13 mouse cellular contexts compared by ENCODE assay signal in genomic region chr5:104344526-104345240, GRCm38 (mm10). TPM values are rescaled to one million over a fixed set of nuclear protein-coding genes. Genes with fewer than 3 reads are reported as not detected.
DNase-seq lines count a peak whose midpoint lies in the region; ATAC-seq and TF ChIP-seq lines count a peak whose summit lies in the region.
"Had no signal": no experiment of that assay in that cellular context is flagged by ENCODE, and none has a peak within 500 bp of the region (broad histone marks: within the 10 kb centered on the region; RNA-seq: fewer than 3 reads in every experiment).

No protein-coding gene starts in this region.

- no peak overlapping the region for H3K27ac ChIP-seq in liver, embryonic 14.5 days
- no peak overlapping the region for H3K27ac ChIP-seq in liver, embryonic 12.5 days
- peak overlapping the region; percentile 7; the same call in 1 of the 2 replicates for H3K27ac ChIP-seq in macrophage

- H3K36me3 ChIP-seq in liver, embryonic 14.5 days (replicated peaks; ENCODE audit: control insufficient read depth, insufficient read depth, low read depth): no peaks in the 10 kb centered on the region
- H3K36me3 ChIP-seq in liver, embryonic 12.5 days: no peaks in the 10 kb centered on the region
- no peaks in the 10 kb centered on the region for H3K36me3 ChIP-seq in macrophage (ENCODE audit: inconsistent target)

- no peak for TF ChIP-seq EP300 in liver, embryonic 14.5 days (IDR thresholded peaks at IDR 0.05; ENCODE audit: low read depth)

- TF ChIP-seq CTCF in liver, embryonic 14.5 days (IDR thresholded peaks at IDR 0.05; ENCODE audit: low read depth): peak; percentile 19; the same call in 1 of the 2 replicates

- intact Hi-C loops in left cerebral cortex, postnatal 36 days (cut with DNase I): loop anchor here (5.0 kb wide), 2 partner anchors 88 to 103 kb away; no protein-coding TSS in a partner anchor

- H3K79me2 ChIP-seq in macrophage (ENCODE audit: inconsistent target): no peaks in the 10 kb centered on the region

- no peak overlapping the region for H3K9ac ChIP-seq in liver, embryonic 14.5 days (replicated peaks)
- H3K9ac ChIP-seq in liver, embryonic 12.5 days: no peak overlapping the region

- no peaks in the 10 kb centered on the region for H3K27me3 ChIP-seq in liver, embryonic 14.5 days (ENCODE audit: control insufficient read depth, insufficient read depth, low read length)
- H3K27me3 ChIP-seq in liver, embryonic 12.5 days (replicated peaks): no peaks in the 10 kb centered on the region

- no peak overlapping the region for H3K4me2 ChIP-seq in liver, embryonic 14.5 days (ENCODE audit: low read depth)
- H3K4me2 ChIP-seq in liver, embryonic 12.5 days: no peak overlapping the region

- no peak overlapping the region for H3K4me3 ChIP-seq in liver, embryonic 14.5 days (ENCODE audit: insufficient read depth in 1 of 2, low read depth in 2 of 2, low read length in 2 of 2)
- H3K4me3 ChIP-seq in liver, embryonic 12.5 days: no peak overlapping the region
- no peak overlapping the region for H3K4me3 ChIP-seq in macrophage (ENCODE audit: inconsistent target)

- DNase-seq in adrenal gland, adult (ENCODE audit: inconsistent age in 2 of 2, low spot score in 1 of 2): peak; percentile 26 to 50
- no peak for DNase-seq in adrenal gland, adult 18-20 months (ENCODE audit: low spot score in 2 of 2)
- no peak for DNase-seq in liver, embryonic 14.5 days (ENCODE audit: low read depth in 3 of 3, low spot score in 3 of 3)
- peak; percentile 39 for DNase-seq in brain, adult 2 months (ENCODE audit: low read depth, low spot score)
- no peak for DNase-seq in left cerebral cortex, postnatal 36 days (ENCODE audit: low spot score in 2 of 2)
- DNase-seq in gastrocnemius, postnatal 10 days: no peak
- DNase-seq: cerebellum, adult 8-10 months; spleen, adult 18-20 months had no signal

- H3K4me1 ChIP-seq in liver, embryonic 14.5 days (replicated peaks; ENCODE audit: control insufficient read depth in 2 of 2, insufficient read depth in 2 of 2, low read length in 1 of 2): no peaks in the 10 kb centered on the region
- no peaks in the 10 kb centered on the region for H3K4me1 ChIP-seq in liver, embryonic 12.5 days

- H3K9me3 ChIP-seq in liver, embryonic 14.5 days (ENCODE audit: control insufficient read depth, low read length): no peaks in the 10 kb centered on the region
- no peaks in the 10 kb centered on the region for H3K9me3 ChIP-seq in liver, embryonic 12.5 days (replicated peaks)

- ATAC-seq in liver, embryonic 14.5 days (ENCODE audit: insufficient read depth): no peak
- no peak for ATAC-seq in liver, embryonic 12.5 days
- ATAC-seq: inflammation-experienced regulatory T-cells, adult 6 months had no signal

- 54% methylated on average over 9 of the region's 9 CpGs for WGBS in liver, embryonic 14.5 days (ENCODE audit: insufficient replicate concordance)
- 52% methylated on average over 9 of the region's 9 CpGs for WGBS in liver, embryonic 12.5 days (ENCODE audit: insufficient replicate concordance)
- WGBS in macrophage (ENCODE audit: missing documents): 68% methylated on average over 9 of the region's 9 CpGs

RNA-seq across cellular contexts. Expression of gene Mepe, which starts 19.6 kb away (rescaled TPM):
- total RNA-seq in adrenal gland, adult 18-20 months (2021): not detected
- polyA plus RNA-seq in liver, embryonic 14.5 days (2012; rRNA removed): not detected in 2 replicates
- not detected in 2 replicates for polyA plus RNA-seq in liver, embryonic 14.5 days (2014; fragmentation: Nextera tagmentation; extraction: Ambion mirVana)
- polyA plus RNA-seq in liver, embryonic 12.5 days (2016; fragmentation: Nextera tagmentation; extraction: Ambion mirVana): not detected in 2 replicates
- not detected for total RNA-seq in macrophage (2018; cell fraction: chromatin; rRNA removed)
- total RNA-seq in macrophage (2018; cell fraction: cytosol; rRNA removed): not detected
- total RNA-seq in macrophage (2018; cell fraction: nucleus; rRNA removed): not detected
- polyA plus RNA-seq in macrophage (2018): not detected in 3 replicates
- total RNA-seq in left cerebral cortex, postnatal 36 days (2021): not detected
- total RNA-seq in gastrocnemius, postnatal 10 days (2021): under 1 TPM in 1 of 2 experiments, not detected in 1; 0.45 TPM
- total RNA-seq: gastrocnemius, adult 18-20 months had no signal
- polyA plus RNA-seq: inflammation-experienced regulatory T-cells, adult 6 months; lung, embryonic 16.5 days had no signal

RNA-seq across cellular contexts. Expression of gene Ibsp, which starts 45.7 kb away (rescaled TPM):
- under 1 TPM in 1 of 2 experiments, not detected in 1; 0.43 TPM for total RNA-seq in adrenal gland, adult 18-20 months (2021)
- polyA plus RNA-seq in liver, embryonic 14.5 days (2012; rRNA removed): 0.02 TPM in 1 of 2 replicates, not detected in the other
- 0.08 TPM in 1 of 2 replicates, not detected in the other for polyA plus RNA-seq in liver, embryonic 14.5 days (2014; fragmentation: Nextera tagmentation; extraction: Ambion mirVana)
- not detected in 2 replicates for polyA plus RNA-seq in liver, embryonic 12.5 days (2016; fragmentation: Nextera tagmentation; extraction: Ambion mirVana)
- total RNA-seq in macrophage (2018; cell fraction: chromatin; rRNA removed): not detected
- not detected for total RNA-seq in macrophage (2018; cell fraction: cytosol; rRNA removed)
- total RNA-seq in macrophage (2018; cell fraction: nucleus; rRNA removed): not detected
- polyA plus RNA-seq in macrophage (2018): not detected in 3 replicates
- under 1 TPM in 1 of 2 experiments, not detected in 1; 0.39 TPM for total RNA-seq in left cerebral cortex, postnatal 36 days (2021)
- total RNA-seq in gastrocnemius, postnatal 10 days (2021): 10 to 100 TPM in 1 of 2 experiments, not detected in 1; 77.3 TPM
- total RNA-seq: gastrocnemius, adult 18-20 months had no signal
- polyA plus RNA-seq: inflammation-experienced regulatory T-cells, adult 6 months had no signal

Comparison
In these comparisons a context has a peak if more than half of its experiments do, and no peak if none do; other contexts are left out.
1. DNase-seq: peak in adrenal gland, adult (2 of 2) and brain, adult 2 months (single experiment); none in adrenal gland, adult 18-20 months (0 of 2), liver, embryonic 14.5 days (0 of 3), left cerebral cortex, postnatal 36 days (0 of 2) and gastrocnemius, postnatal 10 days (single experiment).